In genomic region chr6:91592651-91593050, GRCm38 (mm10) we compare ENCODE assay signal across 18 mouse cellular contexts.
"Had no signal": no experiment of that assay in that cellular context is flagged by ENCODE, and none has a peak within 500 bp of the region (broad histone marks: within the 10 kb centered on the region; RNA-seq: fewer than 3 reads in every experiment).

No protein-coding gene starts in this region.

- H3K4me1 ChIP-seq: liver, embryonic 15.5 days; megakaryocyte, embryonic 14.5 days; midbrain, embryonic 15.5 days had no signal

- DNase-seq: liver, embryonic 13.5 days; liver, postnatal 0 days; lung, adult 2 months; lung, postnatal 14 days; lung, postnatal 36 days; right cerebral cortex, postnatal 14 days; spleen, adult 18-20 months; thymus, adult 18-20 months; thymus, postnatal 25 days; thymus, postnatal 4 days had no signal

- H3K4me3 ChIP-seq: liver, embryonic 13.5 days; liver, embryonic 15.5 days; lung, embryonic 15.5 days; megakaryocyte, embryonic 14.5 days; midbrain, embryonic 13.5 days; midbrain, embryonic 15.5 days; neural tube, embryonic 12.5 days had no signal

- H3K27ac ChIP-seq: liver, embryonic 13.5 days; liver, embryonic 15.5 days; lung, embryonic 15.5 days; macrophage; midbrain, embryonic 13.5 days; midbrain, embryonic 15.5 days; neural tube, embryonic 12.5 days had no signal

- ATAC-seq: liver, postnatal 0 days; lung, postnatal 0 days; midbrain, embryonic 13.5 days; midbrain, embryonic 15.5 days had no signal
